Mouse (Mus musculus) A20 (cell line): Measurements from ENCODE around the gene Frs2.

Source experiments
- DNase-seq: peaks from one replicate; pipeline ENCODE4 v3.0.0-alpha.2; 2011; ENCODE audit warnings: low read depth, low spot score

Frs2 gene

DNA sequence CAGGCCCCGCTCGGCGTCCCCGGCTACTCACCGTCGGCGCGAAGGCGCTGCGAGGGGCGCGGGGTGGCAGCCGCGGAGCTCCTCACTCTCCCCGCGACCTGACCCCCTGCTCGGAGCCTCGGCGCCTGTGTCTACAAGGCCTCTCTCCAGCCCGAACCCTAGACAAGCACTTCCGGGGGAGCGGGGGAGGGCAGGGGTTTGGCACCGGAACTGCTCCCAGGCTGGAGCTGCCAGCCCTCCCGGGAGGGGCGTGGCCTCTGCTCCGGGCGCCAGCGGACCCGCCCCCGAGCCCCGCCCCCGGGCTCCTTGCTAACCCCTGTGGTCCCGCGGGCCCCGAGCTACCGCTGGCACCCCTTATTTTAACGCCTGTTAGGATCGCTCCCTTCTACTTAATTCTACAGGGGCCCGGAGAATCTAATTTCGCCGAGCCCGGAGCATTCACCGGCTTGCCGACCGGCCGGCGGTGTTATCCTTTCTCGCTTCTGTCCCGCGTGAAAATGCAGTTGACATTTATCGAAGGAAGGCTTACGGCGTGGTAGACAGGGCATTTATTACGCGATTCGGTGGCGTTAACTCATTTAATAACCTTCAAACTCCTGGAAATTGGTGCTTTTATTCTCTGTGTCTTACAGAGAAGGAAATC, at the start of gene Frs2:
TSS of gene Frs2 (minus strand) at position 174 of the 643 bp plus-strand sequence.
- DNase-seq: peak; percentile 97

DNA sequence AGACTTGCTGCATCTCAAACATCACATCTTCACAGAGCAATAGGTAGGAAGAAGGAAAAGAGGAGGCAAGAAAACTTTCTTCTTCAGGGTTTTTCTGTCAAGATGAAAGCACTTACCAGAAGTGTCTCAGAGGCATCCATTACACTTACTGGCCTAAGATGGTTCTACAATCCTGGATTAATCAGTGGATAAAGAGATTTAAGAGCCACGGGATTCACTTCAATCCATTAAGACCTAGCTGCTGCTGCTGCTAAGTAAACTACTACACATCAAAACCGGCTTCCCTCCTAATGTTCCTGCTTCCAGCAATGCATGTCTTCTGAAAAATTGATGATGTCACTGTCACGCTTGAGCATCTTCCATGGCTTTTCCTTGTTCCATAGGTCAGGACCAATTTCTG, 48.4 kb upstream of the Frs2 start:
- DNase-seq: no peak

DNA sequence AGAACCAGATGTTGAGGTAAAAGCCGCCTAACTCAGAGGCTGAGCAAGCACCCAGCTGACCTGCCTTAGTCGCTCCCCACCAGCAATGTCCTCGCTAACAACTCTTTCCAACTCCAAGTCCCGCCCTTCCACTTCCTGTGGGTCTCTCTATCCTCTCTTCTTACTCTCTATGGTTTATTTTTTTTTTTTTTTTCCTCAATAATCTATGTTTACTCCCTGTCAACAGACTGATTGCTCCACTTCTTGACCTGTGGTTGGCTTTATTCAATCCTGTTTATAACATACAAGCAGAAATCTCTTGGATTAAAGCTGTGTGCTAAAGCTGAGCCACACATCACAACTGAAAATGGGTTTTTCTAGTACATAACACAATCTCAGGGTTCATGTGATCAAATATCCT, 47.4 kb upstream of the Frs2 start:
- no peak for DNase-seq

DNA sequence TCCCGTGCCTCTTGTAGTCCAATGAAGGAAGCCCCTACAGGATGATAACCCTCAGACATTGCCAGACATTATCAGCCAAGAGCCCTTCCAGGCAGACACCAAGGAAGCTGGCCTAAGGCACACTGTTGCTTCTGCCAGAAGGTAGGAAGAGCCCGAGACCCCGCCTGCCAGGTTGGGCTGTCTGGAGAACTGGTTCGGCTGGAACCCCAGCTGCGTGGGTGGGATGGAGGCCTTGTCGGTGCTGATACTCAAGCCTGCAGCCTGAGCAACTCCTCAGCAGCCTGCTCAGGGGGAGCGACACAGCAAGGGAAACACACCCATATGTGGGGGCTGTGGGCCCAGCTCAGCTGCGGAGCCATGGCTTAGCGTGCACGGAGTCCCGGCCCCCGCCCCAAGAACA, 46.7 kb upstream of the Frs2 start:
- DNase-seq: no peak

DNA sequence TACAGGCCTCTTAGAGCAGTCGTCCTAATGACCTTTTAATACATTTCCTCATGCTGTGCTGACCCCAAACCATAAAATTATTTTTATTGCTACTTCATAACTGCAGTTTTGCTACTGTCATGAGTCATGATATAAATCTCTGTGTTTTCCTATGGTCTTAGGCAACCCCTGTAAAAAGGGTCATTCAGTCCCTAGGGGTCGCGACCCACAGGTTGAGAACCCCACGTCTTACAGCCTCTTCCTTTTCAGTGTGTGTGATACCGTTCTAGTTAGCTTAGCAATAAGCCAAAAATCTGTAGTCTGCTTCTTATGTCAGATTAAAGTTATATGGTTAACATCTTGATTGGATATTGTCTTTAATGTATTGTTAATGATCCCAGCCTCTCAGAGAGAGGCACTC, 45.0 kb upstream of the Frs2 start:
- no peak for DNase-seq

DNA sequence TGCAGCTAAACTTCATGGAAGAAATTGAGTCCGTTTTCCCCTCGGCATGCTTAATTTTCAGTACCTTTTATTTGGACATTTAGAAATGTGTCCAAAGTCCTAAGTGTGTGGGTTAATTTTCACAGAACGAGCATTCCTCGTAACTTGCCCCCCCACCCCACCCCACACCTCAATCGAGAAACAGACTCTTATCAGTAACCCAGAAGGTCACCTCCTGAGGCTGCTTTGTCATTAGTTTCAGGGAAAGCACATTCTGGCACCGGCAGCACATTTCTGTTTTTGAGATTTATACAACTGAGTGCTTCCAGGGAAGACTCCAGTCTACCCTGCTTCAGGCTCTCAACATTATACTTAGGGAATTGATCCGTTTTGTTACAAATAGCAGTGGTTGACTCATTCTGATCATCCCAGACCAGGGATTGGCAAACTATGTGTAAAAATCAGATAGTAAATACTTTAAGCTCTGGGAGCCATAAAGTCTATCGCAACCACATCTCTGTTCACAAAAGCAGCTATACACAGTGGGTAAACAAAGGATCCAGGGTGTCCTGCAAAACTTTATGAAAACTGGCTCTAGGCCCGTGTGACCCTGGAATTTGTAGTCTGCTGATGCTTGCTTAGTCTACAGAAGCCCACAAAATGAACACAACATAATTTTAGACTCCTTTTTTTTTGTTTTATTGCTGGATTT, 37.2 kb upstream of the Frs2 start:
- no peak for DNase-seq

DNA sequence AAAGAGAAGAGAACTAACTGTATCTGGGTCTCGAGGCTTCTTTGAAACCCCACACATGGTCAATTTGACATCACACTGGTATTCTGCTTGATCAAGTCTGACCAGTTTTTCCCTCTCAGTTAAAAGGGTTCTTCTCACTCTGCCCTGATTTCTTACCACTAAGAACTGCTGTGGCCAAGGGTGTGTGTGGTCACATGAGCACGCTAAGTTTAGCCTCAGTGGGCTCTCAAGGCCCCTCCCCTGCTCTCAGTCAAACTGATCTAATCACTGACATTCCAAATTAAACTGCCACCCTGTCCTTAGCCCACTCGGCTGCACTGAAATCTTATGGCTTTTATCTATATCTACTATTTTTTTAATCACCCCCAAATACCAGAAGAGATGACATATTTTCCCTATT, 32.8 kb upstream of the Frs2 start:
- no peak for DNase-seq

DNA sequence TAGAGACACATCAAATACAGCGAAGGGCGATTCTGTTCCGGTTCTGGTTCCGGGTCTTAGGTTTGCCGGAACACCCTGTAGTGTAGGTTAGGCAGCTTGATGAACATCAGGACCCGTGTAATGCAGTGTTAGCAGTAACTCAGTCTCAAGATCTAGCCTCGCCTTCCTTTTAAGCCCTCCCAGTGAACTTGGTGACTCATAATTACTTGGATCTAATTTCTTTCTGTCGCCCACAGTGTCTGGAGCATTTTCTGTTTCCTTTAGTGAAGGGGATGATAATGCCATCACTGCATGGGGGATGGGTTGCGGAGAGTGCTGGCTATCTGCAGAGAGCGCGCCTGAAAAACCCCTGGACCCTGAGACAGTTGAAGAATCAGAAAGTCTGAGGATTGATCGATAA, 26.3 kb upstream of the Frs2 start:
- DNase-seq: no peak

DNA sequence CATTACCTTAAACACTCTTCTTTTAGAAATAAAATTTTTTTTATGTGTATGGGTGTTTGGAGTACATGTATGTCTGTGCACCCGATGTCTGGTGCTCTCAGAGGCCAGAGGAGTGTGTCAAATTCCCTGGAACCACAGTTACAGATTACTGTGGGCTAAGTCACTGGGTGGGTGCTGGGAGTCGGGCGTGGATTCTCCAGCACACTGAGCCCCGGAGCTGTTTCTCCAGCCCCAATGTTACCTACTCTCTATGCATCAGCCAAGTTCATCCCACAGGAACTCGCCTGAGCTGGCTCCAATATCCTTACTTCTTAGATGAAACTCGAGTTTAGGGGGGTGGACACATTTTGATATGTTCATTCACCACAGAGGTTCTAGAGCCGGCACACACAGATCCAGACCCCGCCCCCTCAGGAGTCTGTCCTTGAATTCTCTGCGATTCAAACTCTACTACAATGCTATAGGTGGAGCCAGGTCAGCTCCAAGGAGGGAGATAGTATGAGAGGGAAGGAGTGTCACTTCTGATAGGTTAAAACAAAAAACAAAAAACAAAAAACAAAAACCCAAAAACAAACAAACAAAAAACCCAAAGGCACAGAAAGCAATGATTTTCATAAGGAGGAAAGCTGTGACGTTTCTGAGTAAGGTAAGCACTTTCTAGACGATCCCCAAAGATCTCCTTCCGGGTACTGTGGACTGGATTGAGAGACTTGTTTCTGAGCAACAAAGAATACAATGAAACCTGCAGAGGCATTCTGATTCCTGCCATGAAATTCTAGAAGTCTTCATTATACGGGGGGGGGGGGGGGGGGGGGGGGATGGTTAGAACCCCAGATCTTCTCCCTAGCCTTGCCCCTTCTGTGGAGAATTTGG, 25.5 kb upstream of the Frs2 start:
- DNase-seq: no peak

DNA sequence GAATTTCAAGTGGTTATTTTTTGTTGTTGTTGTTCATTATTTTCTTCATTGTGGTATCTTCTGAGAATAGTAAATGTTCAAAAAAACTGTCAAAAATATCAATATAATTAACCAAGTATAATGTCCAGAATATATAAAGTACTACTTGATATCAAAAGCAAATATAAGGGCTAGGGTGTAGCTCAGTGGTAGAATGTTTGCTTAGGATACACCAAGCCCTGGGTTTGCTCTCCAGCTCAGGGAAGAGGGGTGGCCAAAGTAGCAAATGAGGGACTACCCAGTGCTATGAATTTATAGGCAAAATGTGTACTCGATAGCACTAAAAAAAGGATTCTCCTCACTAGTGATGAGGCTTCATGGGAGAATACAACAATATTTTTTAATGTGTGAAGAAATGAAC, 24.8 kb upstream of the Frs2 start:
- DNase-seq: no peak

DNA sequence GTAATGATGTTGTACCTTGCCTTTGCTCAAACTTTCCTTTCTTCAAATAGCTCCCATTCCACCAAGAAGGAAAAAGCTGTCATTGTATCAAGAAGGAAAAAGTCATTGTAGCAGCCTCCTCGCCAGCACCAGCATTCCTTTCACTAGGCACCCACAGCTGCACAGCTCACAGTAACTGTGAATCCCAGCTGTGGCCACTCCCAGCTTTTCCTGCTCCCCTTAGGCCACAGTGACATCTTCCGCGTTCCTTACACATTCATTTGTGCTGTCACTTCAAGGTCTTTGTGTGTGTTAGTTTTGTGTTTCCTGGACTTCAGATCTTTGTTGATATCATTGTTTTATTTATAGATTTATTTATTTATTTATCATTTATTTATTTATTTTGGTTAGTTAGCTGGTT, 23.7 kb upstream of the Frs2 start:
- no peak for DNase-seq

DNA sequence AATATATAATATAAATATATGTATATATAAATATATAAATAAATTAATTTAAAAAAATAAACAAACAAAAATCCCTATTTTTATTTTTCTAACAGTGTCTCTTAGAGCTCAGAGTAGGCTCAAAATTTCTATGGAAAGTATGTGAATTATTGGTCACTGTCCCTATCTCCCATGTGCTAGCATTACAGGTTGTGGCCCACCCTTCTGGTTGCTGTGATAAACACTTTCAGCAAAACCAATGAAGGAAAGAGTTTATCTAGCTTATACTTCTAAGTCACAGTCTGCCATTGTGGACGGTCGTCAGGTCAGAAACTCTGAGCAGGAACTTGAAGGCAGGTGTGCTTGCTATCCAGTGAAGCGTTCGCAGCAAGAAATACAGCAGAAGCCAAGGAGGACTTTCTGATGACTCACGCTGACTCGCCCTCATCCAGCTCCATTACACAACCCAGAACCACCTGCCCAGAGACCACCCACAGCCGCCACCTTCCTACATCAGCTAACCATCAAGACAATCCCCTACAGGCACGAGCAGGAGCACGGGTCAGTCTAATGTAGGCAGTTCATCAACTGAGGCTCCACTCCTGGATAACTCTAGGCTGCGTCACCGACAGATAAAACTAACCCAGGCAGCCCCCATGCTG, 18.6 kb upstream of the Frs2 start:
- DNase-seq: peak; percentile 39

DNA sequence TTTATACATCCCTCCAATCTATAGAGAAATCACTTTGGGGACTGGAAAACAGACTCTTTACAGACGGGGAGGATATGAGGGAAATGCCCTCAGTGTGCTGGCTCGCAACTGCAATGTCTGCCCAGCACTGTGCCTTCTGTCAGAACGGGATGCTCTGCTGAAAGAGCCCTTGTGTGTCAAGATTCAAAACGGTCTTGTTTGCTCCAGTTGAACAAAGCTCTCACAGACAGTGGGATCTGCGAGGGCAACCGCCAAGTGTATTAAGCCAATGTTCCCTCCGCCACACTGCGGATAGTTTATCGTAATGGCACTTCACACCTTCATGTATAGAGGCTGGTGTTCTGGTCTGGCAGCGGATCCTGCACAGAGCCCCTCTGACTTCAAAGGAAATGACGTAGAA, 14.3 kb upstream of the Frs2 start:
- no peak for DNase-seq

DNA sequence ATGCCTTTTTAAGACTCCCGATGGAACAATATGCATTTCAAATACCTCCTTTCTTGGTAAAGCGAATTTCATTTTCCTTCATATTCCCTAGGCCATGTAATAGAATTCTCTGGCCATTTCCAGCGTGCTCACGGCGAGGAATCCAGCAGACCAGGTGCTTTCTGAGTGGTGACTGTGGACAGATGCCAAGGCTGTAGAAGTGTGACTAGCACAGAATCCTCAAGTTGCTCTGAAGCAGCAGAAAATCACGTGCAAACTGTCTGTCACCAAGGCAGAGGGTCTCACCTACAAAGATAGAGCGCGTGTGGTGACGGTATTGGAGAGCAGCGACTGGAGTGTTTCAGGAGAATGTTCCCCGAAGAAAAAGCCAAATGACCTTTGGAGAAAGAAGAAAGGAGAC, 11.8 kb upstream of the Frs2 start:
- DNase-seq: no peak

DNA sequence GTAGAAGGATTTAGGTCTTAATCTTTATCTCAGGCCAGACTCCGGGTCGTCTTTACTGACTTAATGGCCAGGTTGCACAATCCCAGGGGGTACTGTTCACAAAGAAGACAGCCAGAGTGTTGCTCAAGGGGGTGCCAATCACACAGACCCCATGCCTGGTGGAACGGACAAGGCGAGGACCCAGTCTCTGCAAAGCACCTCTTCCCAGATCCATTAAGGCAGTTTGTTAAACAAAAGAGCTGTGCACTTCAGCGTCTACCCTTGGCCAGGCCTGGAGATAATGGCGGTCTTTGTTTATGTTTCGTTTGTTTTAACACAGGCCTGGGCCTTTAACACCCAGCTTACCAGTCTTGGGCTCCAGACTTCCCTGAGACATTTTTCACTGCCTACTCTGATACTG, 3.9 kb upstream of the Frs2 start:
- no peak for DNase-seq

DNA sequence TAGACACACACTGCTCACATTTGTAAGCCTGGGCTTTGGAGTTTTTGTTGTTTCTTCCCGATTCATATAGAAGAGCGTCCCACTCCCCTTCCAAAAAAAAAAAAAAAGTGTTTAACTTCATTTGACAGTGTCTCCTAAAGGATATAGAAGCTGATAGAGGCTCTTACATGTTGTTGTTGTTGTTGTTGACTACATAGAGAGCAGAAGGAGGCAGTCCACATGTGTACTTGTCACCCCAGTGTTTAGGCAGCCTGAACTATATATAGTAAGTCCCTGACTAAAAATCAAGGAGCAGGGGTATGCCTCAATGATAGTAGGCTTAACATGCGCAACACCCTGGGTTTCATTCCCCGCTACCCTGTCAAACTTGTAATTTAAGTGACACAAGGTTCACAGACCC, 3.3 kb upstream of the Frs2 start:
- no peak for DNase-seq

DNA sequence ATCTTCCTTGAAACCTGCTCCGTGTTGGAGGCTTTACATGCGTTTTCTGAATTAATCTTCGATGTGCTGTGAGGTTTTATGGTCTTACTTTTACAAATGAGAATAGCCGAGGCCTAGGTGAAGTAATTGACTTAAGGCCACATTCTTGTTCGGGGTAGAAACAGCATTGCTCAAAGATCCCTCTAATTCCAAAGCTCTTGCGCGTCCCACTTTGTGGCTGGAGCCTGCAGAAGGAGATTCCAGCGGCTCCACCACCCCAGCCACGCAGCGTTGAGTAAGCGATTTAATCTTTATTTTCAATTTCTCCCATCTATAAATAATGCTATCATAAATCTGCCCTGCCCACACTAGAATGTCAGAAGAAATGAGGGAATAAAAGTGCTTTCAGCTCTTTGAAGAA, 2.9 kb upstream of the Frs2 start:
- no peak for DNase-seq

DNA sequence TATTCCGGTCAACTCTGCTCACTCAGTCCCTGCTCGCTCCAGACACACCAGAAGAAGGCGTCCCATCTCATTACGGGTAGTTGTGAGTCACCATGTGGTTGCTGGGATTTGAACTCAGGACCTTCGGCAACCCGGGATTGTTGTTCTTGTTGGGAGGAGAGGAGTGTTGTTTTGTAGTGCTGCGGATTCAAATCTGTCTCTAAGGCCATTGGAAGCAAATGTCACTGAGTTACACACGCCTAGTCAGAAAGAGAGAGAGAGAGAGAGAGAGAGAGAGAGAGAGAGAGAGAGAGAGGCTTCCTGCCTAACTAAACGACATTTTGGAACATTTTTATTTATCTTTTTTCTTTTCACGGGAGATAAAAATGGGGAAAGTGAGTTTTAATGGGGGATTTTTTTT, 2.4 kb upstream of the Frs2 start:
- no peak for DNase-seq

DNA sequence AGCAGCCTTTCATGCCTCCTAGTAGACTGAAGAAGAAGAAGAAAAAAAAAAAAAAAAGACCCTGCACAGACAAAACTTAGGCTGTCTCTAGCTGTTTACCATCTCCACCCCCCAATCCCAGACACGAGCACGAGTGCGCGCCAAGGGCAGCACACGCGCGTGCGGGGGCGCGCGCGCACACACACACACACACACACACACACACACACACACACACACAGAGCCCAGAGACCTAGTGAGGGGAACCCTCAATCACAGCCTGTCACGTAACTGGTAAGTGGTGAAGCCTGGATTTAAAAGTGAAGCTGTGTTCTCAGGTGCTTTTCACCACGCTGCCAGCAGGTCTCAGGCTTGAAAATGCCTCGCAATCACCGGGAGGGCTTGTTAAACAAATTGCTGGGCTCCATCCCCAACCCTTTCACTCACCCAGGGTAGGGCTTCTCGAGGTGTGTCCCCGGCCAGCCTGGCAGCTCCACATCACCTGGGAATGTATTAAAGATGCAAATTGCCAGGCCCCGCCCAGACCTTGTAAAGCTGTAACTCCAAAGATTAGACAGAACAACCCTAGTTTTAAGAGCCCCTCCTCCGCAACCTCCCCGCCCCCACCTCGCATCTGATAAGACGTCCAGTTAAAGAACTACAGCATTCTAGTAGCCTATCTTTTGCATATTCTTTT, 1.7 kb upstream of the Frs2 start:
- peak; percentile 89 for DNase-seq

DNA sequence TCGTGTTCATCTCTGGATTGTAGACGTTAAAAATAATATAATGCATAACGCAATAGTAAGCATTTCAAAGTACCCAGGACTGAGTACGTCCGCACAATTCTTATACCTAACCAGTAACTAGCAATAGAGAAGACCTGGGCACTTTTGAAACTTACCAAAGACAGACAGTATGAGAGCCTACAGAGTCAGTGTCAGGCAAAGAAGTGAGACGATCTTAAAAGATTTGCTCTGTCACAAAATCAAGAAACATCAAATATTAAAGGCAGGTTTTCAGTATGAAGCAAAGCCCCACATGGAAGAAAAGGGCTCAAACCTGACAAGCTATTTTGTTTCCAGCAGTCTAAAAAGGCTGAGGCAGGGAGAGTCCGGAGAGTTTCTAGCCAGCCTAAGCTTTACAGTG, 907 bp upstream of the Frs2 start:
- DNase-seq: peak; percentile 63

DNA sequence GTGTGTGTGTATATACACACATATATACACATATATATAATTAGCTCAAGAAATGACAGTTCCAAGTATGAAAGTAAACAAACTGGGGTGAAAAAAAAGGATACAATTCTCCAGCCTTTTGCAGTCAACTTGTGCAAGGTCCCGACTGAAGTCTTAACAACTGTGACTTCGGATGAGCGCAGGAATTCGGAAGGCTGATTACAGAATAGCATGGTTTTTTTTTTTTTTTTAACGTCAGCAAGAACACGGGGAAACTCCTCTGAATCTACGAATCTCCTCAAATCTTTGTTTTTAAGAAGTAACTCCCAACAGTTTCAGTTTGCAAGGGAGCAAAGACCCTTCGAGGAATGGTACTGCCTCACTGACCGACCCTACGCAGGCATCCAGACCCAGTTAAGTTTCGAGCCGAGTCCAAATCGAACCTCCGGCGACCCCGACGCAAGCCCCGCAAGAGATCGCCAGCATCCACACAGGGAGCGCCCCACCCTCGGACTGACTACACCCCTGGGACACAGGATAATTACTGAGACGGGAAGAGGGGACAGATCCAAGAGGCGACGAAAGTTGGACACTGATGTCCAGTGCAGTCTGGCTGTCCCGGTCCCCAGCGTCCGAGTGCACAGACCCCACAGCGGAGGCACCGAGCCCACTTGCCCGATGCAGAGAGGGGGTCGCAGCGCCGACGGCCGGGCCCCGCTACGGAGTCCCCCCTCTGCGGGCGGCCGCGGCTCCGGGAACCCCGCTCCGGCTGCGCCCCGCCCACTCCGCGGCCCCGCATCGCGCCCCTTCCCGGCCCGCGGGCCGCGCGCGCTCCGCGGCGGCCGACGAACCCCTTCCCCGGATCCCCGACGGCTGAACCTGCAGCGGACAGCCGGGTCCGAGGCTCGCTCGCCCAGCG, 622 bp downstream of the Frs2 start:
- DNase-seq: peak; percentile 65
